Mouse (Mus musculus): ENCODE measurements around the gene Gnai2.

DNA sequence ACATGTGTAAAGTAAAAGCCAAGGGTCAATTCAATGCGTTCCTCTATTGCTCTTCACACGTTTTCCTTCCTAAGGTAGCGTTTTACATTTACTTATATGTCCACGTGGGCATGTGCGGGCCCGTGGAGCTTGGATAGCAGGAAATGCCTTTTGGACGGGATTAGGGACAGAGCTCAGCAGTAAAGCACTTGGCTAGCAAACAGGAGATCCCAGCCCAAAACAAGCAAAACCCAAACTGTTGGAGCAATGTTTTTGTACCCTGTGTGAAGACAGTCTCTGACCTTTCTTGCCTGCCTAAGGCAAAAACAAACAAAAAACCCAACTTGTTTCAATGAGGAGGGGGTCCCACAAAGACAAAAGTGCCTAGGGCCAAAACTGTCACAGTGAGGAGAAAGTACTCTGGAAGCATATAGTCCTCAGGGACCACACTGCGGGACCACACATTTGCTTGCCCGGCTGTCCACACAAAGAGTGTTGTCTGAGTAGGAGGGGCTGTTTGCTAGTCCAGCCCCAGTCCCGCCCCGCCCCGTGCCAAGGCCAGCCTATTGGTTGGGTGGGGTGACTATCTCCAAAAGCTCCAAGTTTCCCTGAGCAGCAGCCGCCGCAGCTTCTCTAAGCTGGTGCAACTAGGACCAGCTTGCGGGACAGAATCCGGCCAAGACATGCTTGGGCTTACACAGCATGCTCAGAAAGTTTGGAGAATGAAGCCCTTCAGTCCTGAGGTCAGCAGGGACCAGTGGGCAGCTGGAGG is 58.6 kb downstream of the Gnai2 start, which contains the start of gene Hyal1:
- TF ChIP-seq CTCF (IDR thresholded peaks at IDR 0.05; ENCODE audit: low read depth) (no peak), EP300 (IDR thresholded peaks at IDR 0.05; ENCODE audit: low read depth) (no peak)
